Mouse (Mus musculus) cortical plate, adult 2 months (tissue): ENCODE results near the gene Lrrc73.

Source experiments
- CTCF ChIP-seq: fragments of 200-500 bp; IDR thresholded peaks from 2 replicates; pipeline ENCODE4 v1.5.1; 2011; ENCODE audit warnings: mild to moderate bottlenecking, control low read depth, low read length; ENCODE audit not compliant: insufficient read depth; ENCODE audit errors: extremely low read depth
- POLR2A ChIP-seq: fragments of 200-500 bp; IDR thresholded peaks from 2 replicates; pipeline ENCODE4 v1.6.1; 2011; ENCODE audit warnings: mild to moderate bottlenecking, low read length, control low read depth; ENCODE audit not compliant: insufficient read depth; ENCODE audit errors: extremely low read depth

- TF ChIP-seq CTCF (no peak), POLR2A (no peak)
Observed at GRCm38 (mm10) chr17:46267511-46267910, 14.2 kb downstream of the Lrrc73 start.
